Mouse (Mus musculus): ENCODE measurements around the gene Gm14403.
"Not testable (repeated sequence)": the region's sequence is repeated elsewhere in the genome, so short reads cannot be mapped to it uniquely, and the experiment has no call there.

Gene Gm14403

GRCm38 (mm10) chr2:177498067-177498466 lies at the start of gene Gm14403:
Gene Gm14403 (plus strand): TSS chr2:177498215.
- DNase-seq: peak; percentile 48 to 64

GRCm38 (mm10) chr2:177464676-177465075 lies 33.3 kb upstream of the Gm14403 start, which contains the start of gene Zfp970:
Gene Zfp970 (plus strand): TSS chr2:177464733.
- peak; percentile 19 to 51 for DNase-seq

DNA sequence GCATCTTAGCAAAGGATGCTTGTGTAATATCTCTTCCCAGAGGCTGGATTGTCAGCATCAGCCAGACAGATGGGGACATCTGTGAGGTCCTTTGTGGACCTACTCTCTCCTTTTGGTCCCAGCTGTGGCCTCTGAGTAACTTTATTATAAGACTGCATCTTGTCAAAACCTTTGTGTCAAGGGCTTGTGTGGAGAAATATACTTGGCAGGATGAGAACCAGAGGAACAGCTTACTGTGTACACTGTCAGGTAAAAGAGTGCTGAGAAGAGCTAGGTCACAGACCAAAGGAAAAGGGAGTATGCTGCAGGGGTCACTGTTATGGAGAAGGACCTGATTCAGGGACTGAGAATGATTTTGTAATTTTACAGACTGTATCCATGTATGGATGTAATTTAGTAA lies 29.8 kb upstream of the Gm14403 start:
- DNase-seq: not testable (repeated sequence)

DNA sequence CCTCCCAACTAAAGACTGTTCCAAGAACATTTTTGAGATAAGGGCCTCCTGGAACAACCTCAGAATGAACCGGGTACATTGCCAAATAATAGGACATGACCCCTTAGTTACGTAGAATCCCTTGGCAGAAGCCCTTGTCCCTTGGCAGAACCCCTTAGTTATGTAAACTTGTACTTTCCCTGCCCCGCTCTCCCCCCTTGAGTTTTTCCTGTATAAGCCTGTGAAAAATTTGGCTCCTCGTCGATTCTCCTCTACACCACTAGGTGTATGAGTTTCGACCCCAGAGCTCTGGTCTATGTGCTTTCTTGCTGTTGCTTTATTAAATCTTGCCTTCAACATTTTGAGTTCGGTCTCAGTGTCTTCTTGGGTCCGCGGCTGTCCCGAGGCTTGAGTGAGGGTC lies 25.8 kb upstream of the Gm14403 start:
- DNase-seq: not testable (repeated sequence)

DNA sequence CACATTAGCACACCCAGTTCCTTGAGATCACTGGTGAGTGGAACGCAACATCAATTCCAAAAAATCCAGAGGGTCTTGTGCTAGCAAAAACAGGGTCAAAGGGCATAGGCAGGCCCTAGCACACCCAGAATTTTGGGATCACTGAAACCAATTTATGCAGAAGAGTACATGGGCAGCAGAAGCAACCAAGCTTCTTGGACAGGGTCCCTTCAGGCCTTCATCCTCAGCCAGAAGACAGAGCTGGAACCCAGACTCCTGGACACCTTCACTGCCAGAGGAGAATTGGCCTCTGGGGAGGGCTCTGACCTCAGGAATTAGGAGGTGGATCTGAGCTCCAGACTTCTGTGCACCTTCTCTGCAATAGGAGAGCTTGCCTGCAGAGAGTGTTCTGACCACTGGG lies 16.0 kb upstream of the Gm14403 start:
- DNase-seq: not testable (repeated sequence)

GRCm38 (mm10) chr2:177483238-177483948 lies 14.6 kb upstream of the Gm14403 start:
- not testable (repeated sequence) for DNase-seq

- DNase-seq: not testable (repeated sequence)
Observed at GRCm38 (mm10) chr2:177499182-177499581, 1.2 kb downstream of the Gm14403 start.

- not testable (repeated sequence) for DNase-seq
Observed at GRCm38 (mm10) chr2:177505211-177505719, 7.2 kb downstream of the Gm14403 start.

DNA sequence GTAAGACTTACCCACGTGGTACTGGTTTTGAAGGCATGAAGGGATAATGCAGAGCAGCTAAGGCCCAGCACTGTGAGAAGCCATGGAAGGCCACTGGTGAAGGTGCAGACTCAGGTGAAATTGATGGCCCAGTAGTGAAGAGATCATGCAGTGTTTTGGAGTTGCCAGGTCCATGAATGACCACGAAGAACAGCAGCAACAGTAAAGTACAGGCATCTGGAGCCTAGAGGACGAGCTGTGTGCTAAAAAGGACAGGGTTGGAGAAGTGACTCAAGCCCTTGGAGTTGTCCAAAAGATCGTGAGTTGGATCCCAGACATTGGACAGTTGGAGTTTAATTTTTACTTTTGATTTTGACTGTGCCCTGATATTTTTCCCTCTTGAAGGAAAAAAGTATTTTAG lies 13.4 kb downstream of the Gm14403 start:
- DNase-seq: not testable (repeated sequence)

GRCm38 (mm10) chr2:177511972-177512371 lies 14.0 kb downstream of the Gm14403 start:
- not testable (repeated sequence) for DNase-seq

DNA sequence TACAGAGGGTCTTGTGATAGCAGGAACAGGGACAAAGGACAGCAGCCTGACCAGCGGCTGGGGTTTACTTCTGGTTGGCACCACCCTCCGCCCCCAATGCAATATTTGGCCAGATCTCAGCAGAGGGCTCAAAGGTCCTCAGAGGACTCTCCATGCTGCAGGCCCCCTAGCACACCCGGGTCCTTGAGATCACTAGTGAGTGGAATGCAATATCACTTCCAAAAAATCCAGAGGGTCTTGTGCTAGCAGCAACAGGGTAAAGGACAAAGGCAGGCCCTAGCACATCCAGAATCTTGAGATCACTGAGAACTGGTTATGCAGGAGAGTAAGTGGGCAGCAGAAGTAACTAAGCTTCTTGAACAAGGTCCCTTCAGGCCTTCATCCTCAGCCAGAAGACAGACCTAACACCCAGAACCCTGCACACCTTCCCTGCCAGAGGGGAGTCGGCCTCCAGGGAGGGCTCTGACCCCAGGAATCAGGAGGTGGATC lies 16.0 kb downstream of the Gm14403 start:
- DNase-seq: not testable (repeated sequence)

DNA sequence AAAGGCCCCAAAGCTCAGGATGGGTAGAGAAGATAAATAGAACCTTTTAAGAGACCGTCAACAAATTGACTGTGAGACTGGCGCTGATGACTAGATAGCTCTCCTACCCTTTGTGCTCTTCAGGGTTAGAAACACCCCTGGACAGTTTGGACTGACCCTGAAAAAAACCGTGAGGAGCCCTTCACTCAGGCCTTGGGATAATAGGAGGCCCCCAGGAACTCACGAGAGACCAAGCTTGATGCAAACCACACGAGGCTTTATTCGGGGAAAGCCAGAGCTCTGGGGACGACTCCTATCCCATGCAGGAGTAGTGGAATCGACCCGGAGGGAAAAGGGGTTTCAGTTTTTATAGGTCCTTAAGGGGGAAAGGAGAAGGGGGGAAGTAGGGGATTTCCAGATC lies 19.7 kb downstream of the Gm14403 start:
- not testable (repeated sequence) for DNase-seq

DNA sequence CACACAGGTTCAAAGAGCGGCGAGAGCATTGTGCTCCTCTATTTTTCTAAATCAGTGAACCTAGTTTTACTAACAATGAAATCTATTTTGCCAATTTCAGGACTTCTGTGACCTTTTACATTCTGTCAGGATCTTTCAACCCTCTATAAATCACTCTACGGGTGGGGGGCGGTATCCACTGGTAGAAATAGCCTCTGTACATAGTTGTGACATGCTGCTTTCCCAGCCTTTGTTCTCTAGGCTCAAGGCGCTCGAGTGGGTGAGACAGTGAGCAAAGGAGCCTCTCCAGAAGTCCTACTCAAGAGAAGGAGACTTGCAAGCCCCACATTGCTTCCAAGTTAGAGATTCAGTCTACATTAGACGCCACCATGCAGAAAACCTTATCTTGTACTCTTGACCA lies 20.3 kb downstream of the Gm14403 start:
- DNase-seq: not testable (repeated sequence)

DNA sequence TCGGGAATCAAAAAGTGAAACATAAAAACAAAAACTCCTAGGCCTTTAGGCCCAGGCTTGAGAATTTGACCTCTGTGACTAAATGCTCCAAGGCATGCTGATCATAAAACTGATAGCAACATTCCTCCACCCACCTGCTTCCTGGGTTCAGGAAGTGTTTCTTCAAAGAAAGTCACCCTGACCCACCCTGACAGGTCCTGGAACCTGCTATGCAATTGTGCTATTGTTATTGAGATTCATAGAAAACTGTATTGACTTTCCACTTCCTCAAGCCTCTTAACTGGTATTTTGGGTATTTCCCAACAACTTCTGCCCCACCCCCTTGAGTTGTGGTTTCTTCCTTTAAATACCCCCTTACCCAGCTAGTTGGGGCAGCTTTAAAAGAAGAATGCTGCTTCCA lies 20.9 kb downstream of the Gm14403 start:
- DNase-seq: not testable (repeated sequence)

DNA sequence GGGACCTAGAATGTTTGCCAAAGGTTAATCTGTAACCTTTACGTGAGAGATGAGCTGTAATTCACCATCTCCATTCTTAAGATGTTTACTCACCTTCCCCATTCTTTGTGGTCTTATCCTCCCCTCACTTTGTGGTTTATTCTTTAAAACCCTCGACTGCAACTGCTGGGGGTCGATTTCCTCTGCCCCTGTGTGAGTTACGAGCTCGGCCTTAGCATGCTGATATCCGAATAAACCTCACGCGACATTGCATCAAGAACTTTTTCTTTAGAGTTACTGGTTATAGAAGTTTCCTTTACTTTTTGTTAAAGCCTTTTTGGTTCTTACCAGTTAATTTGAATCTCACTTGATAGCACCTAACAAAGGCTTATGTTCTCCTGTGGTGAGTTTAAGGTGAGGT lies 22.0 kb downstream of the Gm14403 start:
- no peak for DNase-seq

DNA sequence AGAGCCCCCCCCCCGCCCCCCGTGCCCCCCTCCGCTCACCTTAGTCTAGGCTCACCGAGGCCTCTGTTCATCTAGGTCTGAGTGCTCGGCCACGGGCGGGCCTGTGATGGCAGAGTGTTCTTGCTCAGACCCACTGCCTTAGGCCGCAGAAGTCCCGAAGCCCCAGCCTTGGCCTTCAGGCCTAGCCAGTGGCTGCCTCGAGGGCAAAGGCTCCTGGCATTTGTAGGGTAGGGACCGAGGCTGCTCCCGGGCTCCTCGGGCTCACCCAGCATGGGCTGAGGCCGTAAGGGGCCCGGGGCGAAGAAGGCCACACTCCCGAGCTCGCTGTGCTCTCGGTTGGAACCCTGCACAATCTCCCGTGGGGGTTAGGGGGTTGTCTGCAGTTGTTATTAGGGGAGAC lies 25.0 kb downstream of the Gm14403 start:
- DNase-seq: no peak

DNA sequence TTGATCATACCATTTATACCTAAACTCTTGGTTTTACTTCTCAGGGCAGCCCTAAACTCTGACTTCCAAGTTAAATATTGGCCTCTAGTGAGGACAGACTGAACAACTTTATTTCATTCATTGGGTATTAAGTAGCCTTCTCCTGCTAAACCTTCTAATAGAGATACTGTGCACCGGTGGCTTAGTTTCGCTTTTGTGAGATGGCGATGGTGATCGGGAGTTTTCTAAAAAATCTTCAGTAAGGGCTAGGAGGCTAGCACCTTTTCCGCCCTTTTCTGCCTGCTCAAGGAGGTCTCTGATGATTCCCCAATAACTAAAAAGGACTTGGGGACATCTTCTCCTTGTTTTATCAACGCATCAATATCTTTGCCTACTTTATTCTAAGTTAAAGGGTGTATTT lies 25.7 kb downstream of the Gm14403 start:
- not testable (repeated sequence) for DNase-seq

GRCm38 (mm10) chr2:177524171-177524570 lies 26.2 kb downstream of the Gm14403 start:
- not testable (repeated sequence) for DNase-seq

DNA sequence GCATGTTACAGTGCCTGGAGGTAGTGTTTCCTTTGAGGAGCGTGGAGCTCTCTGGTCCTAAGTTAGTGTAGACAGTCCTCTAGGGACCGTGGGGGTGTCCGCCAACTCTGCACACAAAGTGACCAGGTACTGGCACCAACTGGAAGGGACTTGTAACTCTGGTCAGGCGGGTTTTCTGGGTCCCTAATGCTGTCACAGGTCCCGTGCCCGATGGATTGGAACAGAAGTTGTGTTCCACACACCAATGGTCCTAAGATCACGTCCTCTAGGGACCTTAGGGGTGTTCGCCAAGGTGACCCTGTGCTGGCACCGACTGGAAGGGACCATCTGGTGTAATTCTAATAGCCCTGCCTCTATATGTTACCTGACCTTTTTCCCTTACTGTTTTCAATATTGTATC lies 37.9 kb downstream of the Gm14403 start:
- DNase-seq: no peak

- DNase-seq: not testable (repeated sequence)
Observed at GRCm38 (mm10) chr2:177537141-177537540, 39.1 kb downstream of the Gm14403 start.

- DNase-seq: not testable (repeated sequence)
Observed at GRCm38 (mm10) chr2:177537717-177538116, 39.7 kb downstream of the Gm14403 start.

GRCm38 (mm10) chr2:177555261-177555660 lies 57.2 kb downstream of the Gm14403 start:
- DNase-seq: peak in 1 of 2 experiments; percentile 11
